Mouse (Mus musculus): ENCODE data around the gene Sorcs1. TPM values are rescaled to one million over a fixed set of nuclear protein-coding genes. Genes with fewer than 3 reads are reported as not detected.

Gene Sorcs1
- polyA plus RNA-seq, 1 experiment from 2014 or later, result 0.38 TPM

GRCm38 (mm10) chr19:50185769-50186715 lies 492.4 kb downstream of the Sorcs1 start:
- WGBS (ENCODE audit: insufficient replicate concordance), result 56% methylated on average over 10 of the region's 10 CpGs
- Histone ChIP-seq H3K36me3 (ENCODE audit: control insufficient read depth, insufficient read depth) (no peaks in the 10 kb centered on the region), H3K27ac (ENCODE audit: low read length) (no peak overlapping the region), H3K4me3 (ENCODE audit: low read depth, low read length) (no peak overlapping the region), H3K4me2 (ENCODE audit: low read depth, low read length) (no peak overlapping the region), H3K4me1 (ENCODE audit: control insufficient read depth, low read depth, low read length) (no peaks in the 10 kb centered on the region), H3K9ac (ENCODE audit: low read depth, low read length) (no peak overlapping the region), H3K9me3 (replicated peaks; ENCODE audit: control insufficient read depth, low read length) (no peaks in the 10 kb centered on the region), H3K27me3 (ENCODE audit: control insufficient read depth, insufficient read depth, low read depth, low read length) (no peaks in the 10 kb centered on the region)
- ATAC-seq (ENCODE audit: low read depth), result no peak

- Histone ChIP-seq H3K4me3 (ENCODE audit: low read depth, low read length) (no peak overlapping the region), H3K9me3 (replicated peaks; ENCODE audit: control insufficient read depth, low read length) (no peaks in the 10 kb centered on the region), H3K27me3 (ENCODE audit: control insufficient read depth, insufficient read depth, low read depth, low read length) (no peaks in the 10 kb centered on the region), H3K36me3 (ENCODE audit: control insufficient read depth, insufficient read depth) (no peaks in the 10 kb centered on the region), H3K9ac (ENCODE audit: low read depth, low read length) (no peak overlapping the region), H3K27ac (ENCODE audit: low read length) (no peak overlapping the region), H3K4me2 (ENCODE audit: low read depth, low read length) (no peak overlapping the region), H3K4me1 (ENCODE audit: control insufficient read depth, low read depth, low read length) (no peaks in the 10 kb centered on the region)
- WGBS (ENCODE audit: insufficient replicate concordance), result 43% methylated on average over 21 of the region's 21 CpGs
- no peak for ATAC-seq (ENCODE audit: low read depth)
Measured at GRCm38 (mm10) chr19:50184901-50185623, 493.4 kb downstream of the Sorcs1 start.

DNA sequence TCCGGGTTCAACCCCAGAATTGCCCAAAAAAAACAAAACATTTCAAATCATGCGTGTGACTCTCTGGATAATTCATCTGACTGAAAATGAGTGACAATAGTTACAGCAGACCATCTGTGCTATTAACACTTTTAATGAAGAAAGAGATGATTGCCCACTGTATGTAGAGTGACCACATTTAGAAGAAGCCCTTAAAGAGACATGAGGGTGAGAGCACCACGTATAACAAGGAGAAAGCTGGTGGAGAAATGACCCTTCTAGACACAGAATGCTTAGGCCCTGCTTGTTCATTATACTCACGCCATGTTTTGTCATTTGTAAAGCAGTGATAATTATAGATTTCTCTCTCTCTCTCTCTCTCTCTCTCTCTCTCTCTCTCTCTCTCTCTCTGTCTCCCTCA lies 499.6 kb downstream of the Sorcs1 start:
- Histone ChIP-seq H3K4me2 (ENCODE audit: low read depth, low read length) (no peak overlapping the region), H3K9ac (ENCODE audit: low read depth, low read length) (no peak overlapping the region), H3K4me1 (ENCODE audit: control insufficient read depth, low read depth, low read length) (no peaks in the 10 kb centered on the region), H3K36me3 (ENCODE audit: control insufficient read depth, insufficient read depth) (no peaks in the 10 kb centered on the region), H3K4me3 (ENCODE audit: low read depth, low read length) (no peak overlapping the region), H3K27me3 (ENCODE audit: control insufficient read depth, insufficient read depth, low read depth, low read length) (no peaks in the 10 kb centered on the region), H3K9me3 (replicated peaks; ENCODE audit: control insufficient read depth, low read length) (no peaks in the 10 kb centered on the region), H3K27ac (ENCODE audit: low read length) (no peak overlapping the region)
- WGBS (ENCODE audit: insufficient replicate concordance), result 66% methylated on average over 4 of the region's 4 CpGs
- no peak for ATAC-seq (ENCODE audit: low read depth)

DNA sequence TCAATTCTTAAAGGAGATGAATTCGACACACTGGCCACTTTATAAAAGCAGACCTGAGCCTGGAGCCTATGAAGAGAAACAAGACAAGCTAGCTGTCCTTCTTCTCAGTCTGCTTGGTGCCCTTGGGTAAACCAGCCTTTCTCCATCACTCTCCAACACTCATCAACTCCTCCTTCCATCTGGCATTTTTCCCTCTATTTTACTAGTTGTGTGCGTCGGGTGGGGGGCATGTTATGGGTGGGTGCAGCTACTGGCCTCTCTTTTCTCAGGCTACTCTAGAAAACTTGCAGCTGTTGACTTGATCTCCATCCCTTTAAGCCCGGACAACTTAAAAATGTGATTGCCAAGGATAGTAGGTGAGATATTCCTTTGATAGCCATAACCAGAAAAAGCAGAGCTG lies 500.3 kb downstream of the Sorcs1 start:
- Histone ChIP-seq H3K4me1 (ENCODE audit: control insufficient read depth, low read depth, low read length) (no peaks in the 10 kb centered on the region), H3K4me2 (ENCODE audit: low read depth, low read length) (no peak overlapping the region), H3K4me3 (ENCODE audit: low read depth, low read length) (no peak overlapping the region), H3K36me3 (ENCODE audit: control insufficient read depth, insufficient read depth) (no peaks in the 10 kb centered on the region), H3K9me3 (replicated peaks; ENCODE audit: control insufficient read depth, low read length) (no peaks in the 10 kb centered on the region), H3K27me3 (ENCODE audit: control insufficient read depth, insufficient read depth, low read depth, low read length) (no peaks in the 10 kb centered on the region), H3K27ac (ENCODE audit: low read length) (no peak overlapping the region), H3K9ac (ENCODE audit: low read depth, low read length) (no peak overlapping the region)
- 65% methylated on average over 4 of the region's 4 CpGs for WGBS (ENCODE audit: insufficient replicate concordance)
- ATAC-seq (ENCODE audit: low read depth), result no peak

DNA sequence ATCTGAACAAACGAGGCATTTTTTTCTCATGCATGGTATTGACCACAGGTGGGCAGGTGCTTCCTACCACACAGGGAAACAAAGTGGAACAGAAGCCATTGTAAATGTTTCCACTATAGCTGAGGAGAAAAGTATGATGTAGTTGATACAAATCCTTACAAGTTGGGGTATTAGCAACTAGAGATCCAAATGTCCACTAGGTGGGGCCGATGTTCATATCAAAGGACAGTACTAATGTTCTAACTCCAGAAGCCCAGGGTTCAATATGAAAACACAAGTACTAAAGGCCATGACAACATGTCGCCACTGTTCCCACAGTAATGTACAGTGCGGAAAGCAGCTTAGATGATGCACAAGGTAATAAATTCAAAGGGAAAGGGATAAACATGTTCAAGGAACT lies 506.6 kb downstream of the Sorcs1 start:
- no peak overlapping the region for H3K4me3 ChIP-seq (ENCODE audit: low read depth, low read length)
- H3K4me1 ChIP-seq (ENCODE audit: control insufficient read depth, low read depth, low read length), result no peaks in the 10 kb centered on the region
- no peaks in the 10 kb centered on the region for H3K27me3 ChIP-seq (ENCODE audit: control insufficient read depth, insufficient read depth, low read depth, low read length)
- no peaks in the 10 kb centered on the region for H3K9me3 ChIP-seq (replicated peaks; ENCODE audit: control insufficient read depth, low read length)
- ATAC-seq (ENCODE audit: low read depth), result no peak
- no peak overlapping the region for H3K9ac ChIP-seq (ENCODE audit: low read depth, low read length)
- no peak overlapping the region for H3K27ac ChIP-seq (ENCODE audit: low read length)
- H3K4me2 ChIP-seq (ENCODE audit: low read depth, low read length), result no peak overlapping the region
- 43% methylated on average over 4 of the region's 4 CpGs for WGBS (ENCODE audit: insufficient replicate concordance)
- H3K36me3 ChIP-seq (ENCODE audit: control insufficient read depth, insufficient read depth), result no peaks in the 10 kb centered on the region

DNA sequence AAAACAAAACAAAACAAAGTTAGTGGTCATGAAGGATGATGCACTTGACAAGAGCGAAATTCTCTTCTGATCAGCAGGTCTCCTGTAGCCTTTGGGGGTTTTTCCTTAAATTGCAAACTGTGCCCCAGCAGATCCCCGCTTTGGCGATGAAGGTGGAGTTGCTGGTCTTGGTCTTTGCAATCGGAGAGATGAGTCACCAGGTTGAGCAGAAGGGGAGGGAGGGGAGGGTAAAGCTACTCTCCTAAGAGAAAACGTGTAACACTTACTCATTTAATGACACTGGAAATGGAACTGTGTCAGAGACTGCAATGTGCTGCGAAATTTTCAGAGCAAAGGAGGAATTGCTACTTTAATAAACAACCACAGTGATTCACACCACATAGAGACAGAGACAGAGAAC lies 527.3 kb downstream of the Sorcs1 start:
- H3K4me2 ChIP-seq (ENCODE audit: low read depth, low read length), result no peak overlapping the region
- ATAC-seq (ENCODE audit: low read depth), result no peak
- no peak overlapping the region for H3K9ac ChIP-seq (ENCODE audit: low read depth, low read length)
- no peak overlapping the region for H3K27ac ChIP-seq (ENCODE audit: low read length)
- H3K9me3 ChIP-seq (replicated peaks; ENCODE audit: control insufficient read depth, low read length), result no peaks in the 10 kb centered on the region
- H3K4me3 ChIP-seq (ENCODE audit: low read depth, low read length), result no peak overlapping the region
- WGBS (ENCODE audit: insufficient replicate concordance), result 53% methylated on average over 6 of the region's 6 CpGs
- H3K27me3 ChIP-seq (ENCODE audit: control insufficient read depth, insufficient read depth, low read depth, low read length), result no peaks in the 10 kb centered on the region
- no peaks in the 10 kb centered on the region for H3K36me3 ChIP-seq (ENCODE audit: control insufficient read depth, insufficient read depth)
- H3K4me1 ChIP-seq (ENCODE audit: control insufficient read depth, low read depth, low read length), result no peaks in the 10 kb centered on the region

DNA sequence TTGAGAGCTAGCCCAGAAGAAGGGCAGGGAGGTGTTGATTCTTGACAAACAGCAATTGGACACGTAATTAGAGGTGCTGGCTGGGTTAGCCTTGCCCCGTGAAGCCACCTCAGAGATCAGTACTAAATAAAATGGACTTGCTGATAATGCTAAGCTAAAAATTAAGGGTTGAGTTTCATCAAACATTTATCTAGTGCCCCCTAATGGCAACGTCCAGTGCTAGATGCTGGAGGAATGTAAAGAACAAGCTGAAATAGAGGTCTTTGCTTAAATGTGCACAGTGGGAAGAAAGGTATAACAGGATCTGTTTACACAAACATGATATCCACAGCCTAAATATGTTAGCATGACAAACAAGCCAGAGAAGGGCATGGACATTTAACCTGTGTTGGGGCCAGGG lies 532.5 kb downstream of the Sorcs1 start:
- Histone ChIP-seq H3K27ac (ENCODE audit: low read length) (no peak overlapping the region), H3K9me3 (replicated peaks; ENCODE audit: control insufficient read depth, low read length) (no peaks in the 10 kb centered on the region), H3K27me3 (ENCODE audit: control insufficient read depth, insufficient read depth, low read depth, low read length) (no peaks in the 10 kb centered on the region), H3K9ac (ENCODE audit: low read depth, low read length) (no peak overlapping the region), H3K36me3 (ENCODE audit: control insufficient read depth, insufficient read depth) (no peaks in the 10 kb centered on the region), H3K4me3 (ENCODE audit: low read depth, low read length) (no peak overlapping the region), H3K4me2 (ENCODE audit: low read depth, low read length) (no peak overlapping the region), H3K4me1 (ENCODE audit: control insufficient read depth, low read depth, low read length) (no peaks in the 10 kb centered on the region)
- ATAC-seq (ENCODE audit: low read depth), result no peak
- WGBS (ENCODE audit: insufficient replicate concordance), result 38% methylated on average over 3 of the region's 3 CpGs

- Histone ChIP-seq H3K27ac (ENCODE audit: low read length) (no peak overlapping the region), H3K4me1 (ENCODE audit: control insufficient read depth, low read depth, low read length) (no peaks in the 10 kb centered on the region), H3K9me3 (replicated peaks; ENCODE audit: control insufficient read depth, low read length) (no peaks in the 10 kb centered on the region), H3K4me3 (ENCODE audit: low read depth, low read length) (no peak overlapping the region), H3K36me3 (ENCODE audit: control insufficient read depth, insufficient read depth) (no peaks in the 10 kb centered on the region), H3K27me3 (ENCODE audit: control insufficient read depth, insufficient read depth, low read depth, low read length) (no peaks in the 10 kb centered on the region), H3K4me2 (ENCODE audit: low read depth, low read length) (no peak overlapping the region), H3K9ac (ENCODE audit: low read depth, low read length) (no peak overlapping the region)
- WGBS (ENCODE audit: insufficient replicate concordance), result 53% methylated on average over 8 of the region's 8 CpGs
- no peak for ATAC-seq (ENCODE audit: low read depth)
Measured at GRCm38 (mm10) chr19:50141853-50142252, 536.6 kb downstream of the Sorcs1 start.

GRCm38 (mm10) chr19:50134656-50135055 lies 543.8 kb downstream of the Sorcs1 start:
- H3K4me2 ChIP-seq (ENCODE audit: low read depth, low read length), result no peak overlapping the region
- H3K9me3 ChIP-seq (replicated peaks; ENCODE audit: control insufficient read depth, low read length), result no peaks in the 10 kb centered on the region
- ATAC-seq (ENCODE audit: low read depth), result no peak
- H3K9ac ChIP-seq (ENCODE audit: low read depth, low read length), result no peak overlapping the region
- H3K27me3 ChIP-seq (ENCODE audit: control insufficient read depth, insufficient read depth, low read depth, low read length), result no peaks in the 10 kb centered on the region
- no peak overlapping the region for H3K4me3 ChIP-seq (ENCODE audit: low read depth, low read length)
- H3K4me1 ChIP-seq (ENCODE audit: control insufficient read depth, low read depth, low read length), result no peaks in the 10 kb centered on the region
- no peaks in the 10 kb centered on the region for H3K36me3 ChIP-seq (ENCODE audit: control insufficient read depth, insufficient read depth)
- no peak overlapping the region for H3K27ac ChIP-seq (ENCODE audit: low read length)
- 42% methylated on average over 1 of the region's 1 CpGs for WGBS (ENCODE audit: insufficient replicate concordance)

Data from liver, embryonic 16.5 days (tissue).